Mouse (Mus musculus) thymus, adult 2 months (tissue): ENCODE data around the gene Fbxl19. TPM values are rescaled to one million over a fixed set of nuclear protein-coding genes. Genes with fewer than 3 reads are reported as not detected.

Source experiments
- DNase-seq: peaks from one replicate; pipeline ENCODE4 v3.0.0; 2021
- H3K27ac ChIP-seq: fragments of 200-500 bp; 2 replicates; pipeline ENCODE4 v1.5.1; 2012; ENCODE audit warnings: low read length, control low read depth; ENCODE audit not compliant: control insufficient read depth, insufficient read depth
- H3K27me3 ChIP-seq: fragments of 200-500 bp; 2 replicates; pipeline ENCODE4 v1.6.1; 2012; ENCODE audit warnings: mild to moderate bottlenecking, low read length, moderate library complexity, mixed read lengths; ENCODE audit not compliant: control insufficient read depth, insufficient read depth
- H3K36me3 ChIP-seq: fragments of 200-500 bp; 2 replicates; pipeline ENCODE4 v1.6.1; 2012; ENCODE audit warnings: mild to moderate bottlenecking, low read length, moderate library complexity; ENCODE audit not compliant: control insufficient read depth, insufficient read depth
- H3K4me1 ChIP-seq: fragments of 200-500 bp; replicated peaks from 2 replicates; pipeline ENCODE4 v1.6.1; 2012; ENCODE audit warnings: low read length; ENCODE audit not compliant: control insufficient read depth, insufficient read depth
- H3K4me3 ChIP-seq: fragments of 200-500 bp; 2 replicates; pipeline ENCODE4 v1.5.1; 2012; ENCODE audit warnings: mild to moderate bottlenecking, low read length, control low read depth, moderate library complexity; ENCODE audit not compliant: control insufficient read depth, insufficient read depth
- CTCF ChIP-seq: fragments of 200-500 bp; IDR thresholded peaks from 2 replicates; pipeline ENCODE4 v1.5.1; 2012; ENCODE audit warnings: mild to moderate bottlenecking, control low read depth, low read length, moderate library complexity, borderline replicate concordance; ENCODE audit not compliant: control insufficient read depth, poor library complexity, insufficient read depth; ENCODE audit errors: extremely low read depth
- POLR2A ChIP-seq: fragments of 200-500 bp; IDR thresholded peaks from 2 replicates; pipeline ENCODE4 v1.6.1; 2012; ENCODE audit warnings: mild to moderate bottlenecking, low read length, control low read depth, moderate library complexity; ENCODE audit not compliant: control insufficient read depth, poor library complexity, insufficient read depth; ENCODE audit errors: extremely low read depth
- WGBS: fragments of 180-500 bp; shearing (Covaris S2); methylation state at CpG from one replicate; pipeline ENCODE4 v1.1.7; 2018; 5-methylcytosine and 5-hydroxymethylcytosine counted together
- polyA plus RNA-seq: library from polyadenylated mRNA; depleted of rRNA; stranded (reverse); fragments of >200 nt; gene quantifications from 2 replicates; pipeline ENCODE4 v1.2.3, GENCODE M21; 2012

Gene Fbxl19
- polyA plus RNA-seq, 1 experiment = 38.9 TPM

DNA sequence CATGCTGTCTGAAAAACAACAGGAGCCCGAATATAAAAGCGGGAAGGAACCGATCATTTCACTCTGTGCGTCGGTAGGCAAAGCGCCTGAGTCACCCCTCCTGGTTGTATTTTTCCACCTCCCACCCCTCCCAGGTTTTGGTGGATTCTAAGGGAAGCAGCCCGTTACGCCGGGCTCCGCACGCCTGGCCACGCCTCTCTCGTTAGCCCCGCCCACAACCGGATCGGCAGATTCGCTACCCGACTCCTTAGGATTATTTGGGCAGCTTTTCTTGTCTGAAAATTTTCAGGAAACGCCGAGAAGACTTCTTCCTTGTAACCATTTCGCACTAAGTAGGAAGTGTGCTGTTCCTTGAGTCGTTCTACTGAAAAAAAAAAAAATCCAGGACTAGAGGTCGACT is 32.1 kb downstream of the Fbxl19 start, which contains the start of gene Setd1a:
Gene Setd1a (plus strand): TSS at position 245 of the 400 bp plus-strand sequence.
- peak within 1 kb of the TSS; percentile 70 for H3K4me3 ChIP-seq
- peak; percentile 82 for DNase-seq
- H3K27me3 ChIP-seq = no peaks in the 10 kb centered on the region
- H3K36me3 ChIP-seq = peaks cover 14% of the 10 kb centered on the region
- TF ChIP-seq CTCF (no peak), POLR2A (no peak)
- peaks cover 7% of the 10 kb centered on the region for H3K4me1 ChIP-seq
- peak within 1 kb of the TSS; percentile 75 for H3K27ac ChIP-seq
- under 1% methylated on average over 23 of the region's 23 CpGs for WGBS

DNA sequence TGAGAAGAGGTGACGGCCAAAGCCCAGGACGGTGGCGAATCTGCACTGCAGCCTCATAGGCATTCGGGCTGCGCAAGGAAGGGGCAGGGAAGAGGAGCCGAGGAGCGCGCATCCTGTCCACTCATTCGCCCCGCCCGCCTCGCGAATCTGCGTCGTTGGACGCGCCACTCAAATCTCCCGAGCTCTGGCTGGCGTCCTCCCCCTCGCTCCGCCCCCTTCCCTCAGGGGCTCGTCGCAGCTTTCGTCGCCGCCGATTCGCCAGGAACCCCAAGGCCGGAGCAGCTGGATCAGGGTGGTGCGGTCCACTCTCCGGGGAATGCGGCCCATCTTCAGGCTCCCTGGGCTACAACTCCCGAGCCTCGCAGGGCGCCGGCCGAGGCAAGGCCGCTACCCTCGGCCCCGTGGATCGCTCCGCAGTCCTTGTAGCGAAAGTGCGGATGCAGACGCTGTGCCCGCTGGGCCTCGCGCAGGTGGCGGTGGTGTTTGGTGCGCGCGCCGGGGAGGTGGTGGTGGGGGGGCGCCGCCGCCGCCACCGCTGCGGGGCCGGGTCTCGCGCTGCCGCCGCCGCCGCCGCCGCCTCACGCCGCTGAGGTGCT is 32.6 kb downstream of the Fbxl19 start:
- Histone ChIP-seq H3K27me3 (no peaks in the 10 kb centered on the region), H3K27ac (peak overlapping the region; percentile 75), H3K4me1 (peaks cover 5% of the 10 kb centered on the region), H3K4me3 (peak overlapping the region; percentile 70), H3K36me3 (peaks cover 20% of the 10 kb centered on the region)
- under 1% methylated on average over 70 of the region's 70 CpGs for WGBS
- TF ChIP-seq CTCF = no peak
- TF ChIP-seq POLR2A = peak; percentile 49; the same call in 1 of the 2 replicates
- DNase-seq = peak; percentile 93

DNA sequence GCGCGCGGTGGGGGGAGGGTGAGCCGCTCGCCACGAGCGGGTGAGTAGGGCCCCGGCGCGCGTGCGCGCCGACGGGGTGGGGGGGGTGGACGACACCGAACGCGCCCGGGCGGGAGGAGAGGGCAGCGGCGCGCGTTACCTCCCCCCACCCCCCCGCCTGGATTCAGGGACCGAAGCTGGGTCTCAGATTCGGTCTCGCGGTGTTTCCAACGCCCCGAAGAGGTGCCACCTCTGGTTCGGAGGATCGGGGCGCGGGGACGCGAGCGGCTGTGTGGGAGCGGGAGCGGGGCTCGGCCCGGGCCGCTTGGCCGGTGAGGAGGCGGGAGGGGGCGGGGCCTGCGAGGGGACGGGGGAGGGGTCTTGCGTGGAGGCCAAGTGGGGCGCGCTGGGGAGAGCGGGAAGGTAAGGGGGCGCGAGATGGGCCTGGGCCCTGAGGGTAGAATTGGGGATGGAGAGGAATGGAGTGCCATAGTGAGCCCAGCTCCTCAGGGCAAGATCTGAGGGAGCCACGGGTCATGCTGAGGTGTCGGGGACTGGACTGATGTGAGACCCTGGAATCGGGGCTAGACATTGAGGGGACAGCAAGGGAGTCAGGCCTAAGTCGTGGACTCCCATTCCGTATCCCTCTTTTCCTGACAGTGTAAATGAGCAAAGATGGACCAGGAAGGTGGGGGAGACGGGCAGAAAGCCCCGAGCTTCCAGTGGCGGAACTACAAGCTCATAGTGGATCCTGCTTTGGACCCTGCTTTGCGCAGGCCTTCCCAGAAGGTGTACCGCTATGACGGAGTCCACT is 33.3 kb downstream of the Fbxl19 start:
- DNase-seq = peak; percentile 54
- H3K27ac ChIP-seq = no peak overlapping the region
- H3K4me1 ChIP-seq = peaks cover 5% of the 10 kb centered on the region
- 3% methylated on average over 66 of the region's 66 CpGs for WGBS
- peaks cover 27% of the 10 kb centered on the region for H3K36me3 ChIP-seq
- TF ChIP-seq POLR2A = no peak
- no peak for TF ChIP-seq CTCF
- no peaks in the 10 kb centered on the region for H3K27me3 ChIP-seq
- H3K4me3 ChIP-seq = peak overlapping the region; percentile 70

DNA sequence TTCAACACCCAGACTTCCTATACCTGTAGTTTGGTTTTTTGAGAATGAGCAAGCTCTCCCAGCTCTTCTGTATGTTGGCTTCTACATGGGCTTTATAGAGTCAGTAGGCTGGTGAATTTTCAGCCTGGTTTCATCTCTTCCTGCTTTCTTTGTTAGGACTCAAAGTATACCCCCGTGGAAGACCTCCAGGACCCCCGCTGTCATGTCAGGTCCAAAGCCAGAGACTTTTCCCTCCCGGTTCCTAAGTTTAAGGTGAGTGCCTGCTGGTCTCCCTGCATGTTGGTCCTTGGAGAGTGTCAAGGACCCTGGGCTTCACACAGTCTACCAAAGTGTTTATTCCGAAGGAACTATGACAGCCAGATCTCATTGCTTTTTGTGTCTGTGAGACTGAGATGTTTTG is 34.0 kb downstream of the Fbxl19 start:
- H3K4me1 ChIP-seq = peaks cover 5% of the 10 kb centered on the region
- H3K27ac ChIP-seq = no peak overlapping the region
- peaks cover 29% of the 10 kb centered on the region for H3K36me3 ChIP-seq
- no peak overlapping the region for H3K4me3 ChIP-seq
- TF ChIP-seq CTCF (no peak), POLR2A (no peak)
- no peak for DNase-seq
- 83% methylated on average over 4 of the region's 4 CpGs for WGBS
- no peaks in the 10 kb centered on the region for H3K27me3 ChIP-seq

DNA sequence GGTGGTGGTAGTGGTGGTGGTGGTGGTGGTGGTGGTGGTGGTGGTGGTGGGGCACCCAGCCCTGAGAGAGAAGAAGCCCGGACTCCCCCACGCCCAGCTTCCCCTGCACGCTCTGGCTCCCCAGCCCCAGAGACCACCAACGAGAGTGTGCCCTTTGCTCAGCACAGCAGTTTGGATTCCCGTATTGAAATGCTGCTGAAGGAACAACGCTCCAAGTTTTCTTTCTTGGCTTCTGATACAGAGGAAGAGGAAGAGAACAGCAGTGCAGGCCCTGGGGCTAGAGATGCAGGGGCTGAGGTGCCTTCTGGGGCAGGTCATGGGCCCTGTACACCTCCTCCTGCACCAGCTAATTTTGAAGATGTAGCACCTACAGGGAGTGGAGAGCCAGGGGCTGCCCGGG is 41.0 kb downstream of the Fbxl19 start, which contains the start of gene Gm49388:
Gene Gm49388 (plus strand): TSS at position 301 of the 400 bp plus-strand sequence.
- no peak within 1 kb of the TSS for H3K27ac ChIP-seq
- WGBS = 100% methylated on average over 7 of the region's 7 CpGs
- TF ChIP-seq CTCF = no peak
- no peaks in the 10 kb centered on the region for H3K4me1 ChIP-seq
- H3K27me3 ChIP-seq = no peaks in the 10 kb centered on the region
- peaks cover 93% of the 10 kb centered on the region for H3K36me3 ChIP-seq
- no peak for DNase-seq
- no peak within 1 kb of the TSS for H3K4me3 ChIP-seq

DNA sequence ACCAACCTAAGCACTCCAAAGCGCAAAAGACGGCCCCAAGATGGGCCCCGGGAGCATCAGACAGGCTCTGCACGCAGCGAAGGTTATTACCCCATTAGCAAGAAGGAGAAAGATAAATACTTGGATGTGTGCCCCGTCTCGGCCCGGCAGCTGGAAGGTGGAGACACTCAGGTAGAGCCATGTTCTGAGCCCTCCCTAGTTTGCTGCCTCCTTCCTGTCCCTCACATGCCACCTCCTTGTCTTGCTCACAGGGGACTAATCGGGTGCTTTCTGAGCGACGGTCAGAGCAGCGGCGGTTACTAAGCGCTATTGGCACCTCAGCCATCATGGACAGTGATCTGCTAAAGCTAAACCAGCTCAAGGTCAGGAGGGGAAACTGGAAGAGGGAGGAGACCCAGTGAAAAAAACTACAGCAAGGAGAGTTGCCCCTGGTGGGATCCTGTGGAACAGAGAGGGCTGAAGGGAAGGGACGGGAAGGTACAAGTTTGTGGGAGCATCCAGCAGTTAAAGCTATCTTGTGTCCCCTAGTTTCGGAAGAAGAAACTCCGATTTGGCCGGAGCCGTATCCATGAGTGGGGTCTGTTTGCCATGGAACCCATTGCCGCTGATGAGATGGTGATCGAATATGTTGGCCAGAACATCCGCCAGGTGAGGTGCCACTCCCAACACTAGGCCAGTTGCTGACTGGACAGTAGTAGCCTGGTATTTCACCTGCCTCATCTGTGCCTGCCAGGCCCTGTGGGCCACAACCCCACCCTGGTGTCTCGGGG is 52.9 kb downstream of the Fbxl19 start:
- no peaks in the 10 kb centered on the region for H3K4me1 ChIP-seq
- no peak for TF ChIP-seq CTCF
- TF ChIP-seq POLR2A = no peak
- no peak overlapping the region for H3K27ac ChIP-seq
- no peaks in the 10 kb centered on the region for H3K27me3 ChIP-seq
- H3K36me3 ChIP-seq = peaks cover 55% of the 10 kb centered on the region
- no peak overlapping the region for H3K4me3 ChIP-seq
- 98% methylated on average over 23 of the region's 23 CpGs for WGBS
- DNase-seq = no peak
